Mouse (Mus musculus) cerebellum, adult (tissue): ENCODE measurements around the gene Rln3.
"Not testable (repeated sequence)": the region's sequence is repeated elsewhere in the genome, so short reads cannot be mapped to it uniquely, and the experiment has no call there.

ENCODE experiments used
- ATAC-seq: cut with Nextera tagmentation; 2 replicates; pipeline ENCODE4 v1.9.2; 2017; ENCODE audit warnings: mild to moderate bottlenecking, moderate library complexity, mixed read lengths; ENCODE audit not compliant: insufficient number of reproducible peaks, low FRiP score, low TSS enrichment

Rln3 gene

DNA sequence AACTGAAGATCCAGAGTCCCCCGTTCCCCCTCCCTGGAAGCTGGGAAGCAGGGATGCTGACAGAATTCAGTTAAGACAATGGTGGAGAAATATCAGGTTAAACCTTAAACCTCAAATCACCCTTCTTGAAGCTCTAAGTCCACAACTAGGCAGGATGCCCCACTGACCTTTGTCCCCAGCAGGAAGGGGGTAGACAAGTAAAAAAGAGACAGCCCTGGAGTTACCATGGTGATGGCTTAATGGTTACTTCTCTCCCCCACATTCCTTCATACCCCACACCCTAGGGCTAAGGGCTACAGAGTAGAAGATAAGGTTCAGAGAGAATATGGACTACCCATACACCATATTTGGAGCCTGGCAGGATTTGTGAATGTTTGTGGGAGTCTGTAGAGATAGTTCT, 21.2 kb downstream of the Rln3 start:
- ATAC-seq, result no peak

GRCm38 (mm10) chr8:84023085-84023484, 21.7 kb downstream of the Rln3 start:
- ATAC-seq, result no peak

DNA sequence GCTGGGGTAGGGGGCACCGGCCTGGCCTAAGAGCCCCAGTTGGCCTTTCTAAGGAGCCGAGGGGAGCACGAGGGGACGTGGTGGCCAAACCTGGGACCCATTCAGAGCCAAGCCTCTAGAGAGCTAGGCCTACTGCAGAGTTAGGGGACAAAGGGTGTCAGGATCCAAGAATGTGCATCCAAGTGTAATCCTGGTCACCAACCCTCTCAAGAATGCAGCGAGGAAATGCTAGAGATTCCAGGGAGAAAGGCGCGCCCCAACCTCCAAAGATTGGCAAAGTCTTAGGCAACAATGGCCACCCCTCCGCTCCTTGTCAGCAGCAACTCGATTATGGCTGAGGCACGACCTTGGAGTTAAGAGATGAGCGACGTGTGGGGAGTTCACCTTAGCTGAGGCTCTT, 23.2 kb downstream of the Rln3 start:
- no peak for ATAC-seq

DNA sequence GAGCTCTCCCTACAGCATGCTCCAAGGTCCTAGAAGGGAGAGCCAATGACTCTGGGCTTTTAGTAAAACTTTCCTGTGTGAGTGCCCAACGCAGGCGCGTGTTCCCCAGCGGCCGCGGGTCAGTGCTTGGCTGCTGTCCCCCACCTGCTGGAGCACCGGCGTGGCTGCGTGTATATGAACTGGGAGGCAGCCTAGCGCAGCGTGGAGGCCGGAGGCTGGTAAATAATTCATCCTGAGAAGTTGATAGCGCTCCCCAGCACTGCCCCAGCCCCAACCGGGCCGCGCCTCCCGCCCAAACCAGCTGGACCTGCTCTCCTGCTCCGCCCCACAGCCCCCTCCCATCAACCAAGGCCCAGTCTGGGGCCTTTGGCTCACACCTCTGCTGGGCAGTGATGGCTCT, 23.7 kb downstream of the Rln3 start, which contains the start of gene Palm3:
Gene Palm3 (plus strand): TSS at position 376 of the 400 bp plus-strand sequence.
- no peak for ATAC-seq

DNA sequence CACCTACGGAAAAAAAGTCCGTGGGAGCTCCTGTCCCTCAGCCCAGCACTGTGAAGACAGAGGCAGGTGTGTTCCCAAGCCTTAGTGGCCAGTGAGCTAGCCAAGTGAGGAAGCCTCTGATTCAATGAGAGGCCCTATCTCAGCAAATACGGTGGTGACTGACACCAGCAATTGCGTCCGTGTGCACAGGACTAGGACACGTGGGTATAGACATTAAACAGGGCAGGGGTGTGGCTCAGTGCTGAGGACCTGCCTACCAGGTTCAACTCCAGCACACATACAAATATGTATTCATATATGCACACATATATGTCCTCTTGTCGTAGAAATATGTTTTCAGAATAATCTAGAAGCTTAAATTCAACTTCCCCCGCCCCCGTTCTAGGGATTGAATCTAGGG, 25.1 kb downstream of the Rln3 start:
- no peak for ATAC-seq

DNA sequence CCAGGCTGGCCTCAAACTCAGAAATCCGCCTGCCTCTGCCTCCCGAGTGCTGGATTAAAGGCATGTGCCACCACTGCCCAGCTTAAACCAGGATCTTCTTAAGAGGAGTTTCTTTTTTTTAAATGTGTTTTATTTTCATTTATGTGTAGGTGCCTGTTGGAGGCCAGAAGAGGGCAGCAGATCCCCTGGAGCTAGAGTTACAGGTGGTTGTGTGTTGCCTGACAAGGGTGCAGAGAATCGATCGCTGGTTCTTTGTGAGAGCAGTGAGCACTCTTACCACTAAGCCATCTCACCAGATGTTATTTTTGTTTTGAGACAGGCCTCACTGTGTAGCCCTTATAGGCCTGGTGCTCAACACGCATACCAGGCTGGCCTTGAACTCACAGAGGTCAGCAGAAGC, 29.0 kb downstream of the Rln3 start:
- ATAC-seq, result no peak

- no peak for ATAC-seq
These were observed 32.2 kb downstream of the Rln3 start for GRCm38 (mm10) chr8:84012499-84013165.

- ATAC-seq, result no peak
These were observed 32.9 kb downstream of the Rln3 start, which contains the start of gene 2210011C24Rik for GRCm38 (mm10) chr8:84011705-84012498. Gene 2210011C24Rik (minus strand): TSS chr8:84012171.

DNA sequence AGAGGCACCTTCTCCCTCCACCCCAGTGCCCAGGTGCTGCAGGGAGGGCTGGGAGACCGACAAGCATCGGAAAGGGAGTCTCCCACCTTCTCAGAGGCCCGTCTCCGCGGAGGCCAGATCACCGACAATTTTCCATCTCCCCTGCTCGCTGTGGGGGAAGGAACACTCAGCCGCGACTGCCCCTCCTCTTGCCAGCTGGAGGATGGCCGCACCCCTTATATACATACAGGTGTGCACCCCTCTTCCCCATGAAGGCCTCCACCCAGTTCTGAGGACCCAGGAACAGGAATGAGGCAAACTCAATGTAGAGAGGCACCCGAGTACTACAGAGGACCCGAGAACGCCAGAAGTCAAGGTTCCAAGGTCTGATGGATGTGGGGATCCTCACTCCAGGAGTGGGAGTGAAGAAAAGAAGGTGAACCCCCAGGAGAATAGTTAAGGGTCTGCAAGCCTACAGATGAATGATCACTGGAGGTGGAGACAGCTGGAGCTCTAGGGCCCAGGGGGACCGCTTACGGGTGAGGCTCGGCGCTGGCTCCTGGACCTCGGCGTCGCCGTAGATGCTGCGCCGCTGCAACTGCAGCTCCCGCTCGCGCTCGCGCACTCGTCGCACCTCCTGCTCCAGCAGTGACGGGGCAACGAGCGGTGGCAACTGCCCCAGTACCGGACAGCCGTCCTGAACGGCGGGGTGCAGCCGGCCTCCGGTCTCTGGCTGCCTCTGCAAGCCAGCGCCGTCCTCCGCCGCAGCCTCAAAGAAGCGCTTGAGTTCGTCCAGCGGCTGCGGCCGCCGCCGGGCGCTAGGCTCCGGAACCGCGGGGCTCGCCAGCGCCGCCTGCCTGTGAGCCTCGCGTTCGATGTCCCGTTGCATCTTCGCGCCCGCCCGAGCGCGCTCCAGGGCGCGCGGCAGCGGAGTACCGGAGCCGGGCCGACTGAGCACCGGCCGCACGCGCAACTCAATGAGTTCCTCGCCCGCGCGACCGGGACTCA, 33.9 kb downstream of the Rln3 start:
- ATAC-seq, result peak; percentile 65

DNA sequence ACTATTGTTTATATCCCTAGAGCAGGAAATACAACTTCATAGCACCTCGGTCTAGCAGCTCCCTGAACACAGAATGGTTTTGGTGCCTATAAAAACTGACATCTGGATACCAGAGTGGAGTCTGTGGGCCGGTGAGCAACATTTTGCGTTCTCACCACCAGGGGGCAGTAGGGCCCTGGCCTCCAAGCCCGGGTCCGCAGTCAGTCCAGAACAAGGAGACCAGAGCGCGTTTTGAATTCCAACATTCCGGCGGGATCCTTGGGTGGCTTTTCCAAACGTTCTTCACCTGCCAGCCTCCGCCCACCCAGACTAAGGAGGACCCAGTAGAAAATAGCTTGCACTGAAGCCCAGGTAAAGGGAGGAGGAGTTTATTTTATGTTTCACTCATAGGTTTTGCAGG, 34.9 kb downstream of the Rln3 start:
- peak; percentile 63 for ATAC-seq

- ATAC-seq, result no peak
These were observed 36.4 kb downstream of the Rln3 start for GRCm38 (mm10) chr8:84008362-84008761.

- not testable (repeated sequence) for ATAC-seq
These were observed 39.3 kb downstream of the Rln3 start for GRCm38 (mm10) chr8:84005502-84005901.

- ATAC-seq, result peak; percentile 88
These were observed 40.1 kb downstream of the Rln3 start for GRCm38 (mm10) chr8:84004533-84005201.

GRCm38 (mm10) chr8:84003612-84004246, 41.1 kb downstream of the Rln3 start:
- ATAC-seq, result no peak

DNA sequence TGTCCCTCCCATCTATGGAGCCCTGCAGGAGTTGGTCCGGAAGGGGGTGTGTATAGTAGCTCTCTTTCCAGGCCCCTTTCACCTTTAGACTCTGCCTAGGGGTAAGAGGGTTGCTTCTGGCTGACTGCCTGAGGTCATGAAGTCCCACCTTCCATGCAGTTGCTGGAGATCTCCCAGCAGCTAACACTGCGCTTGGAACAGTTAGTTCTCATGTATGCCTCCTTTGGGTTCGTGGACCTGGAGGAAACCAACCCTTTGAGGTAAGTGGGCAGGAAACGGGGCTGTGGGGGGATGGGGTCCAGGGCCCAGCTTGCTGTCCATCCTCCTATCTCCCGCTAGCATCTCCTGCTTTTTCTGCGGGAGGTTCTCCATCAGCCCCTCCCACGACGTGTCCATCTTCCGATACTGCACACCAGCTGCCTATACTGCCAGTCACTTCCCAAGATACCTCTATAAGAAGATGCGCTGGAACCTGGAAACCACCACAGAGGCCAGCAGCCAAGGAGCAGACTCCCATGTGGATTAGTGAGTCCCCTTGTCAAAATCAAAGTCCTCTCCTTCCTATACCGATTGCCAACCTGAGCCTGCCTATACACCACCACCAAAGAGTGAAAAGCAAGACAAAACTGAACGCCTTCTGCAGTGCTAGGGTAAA, 41.7 kb downstream of the Rln3 start:
- no peak for ATAC-seq

- ATAC-seq, result no peak
These were observed 43.4 kb downstream of the Rln3 start, which contains the start of gene 1700067K01Rik for GRCm38 (mm10) chr8:84001281-84002000. Gene 1700067K01Rik (plus strand): TSS chr8:84001502.

DNA sequence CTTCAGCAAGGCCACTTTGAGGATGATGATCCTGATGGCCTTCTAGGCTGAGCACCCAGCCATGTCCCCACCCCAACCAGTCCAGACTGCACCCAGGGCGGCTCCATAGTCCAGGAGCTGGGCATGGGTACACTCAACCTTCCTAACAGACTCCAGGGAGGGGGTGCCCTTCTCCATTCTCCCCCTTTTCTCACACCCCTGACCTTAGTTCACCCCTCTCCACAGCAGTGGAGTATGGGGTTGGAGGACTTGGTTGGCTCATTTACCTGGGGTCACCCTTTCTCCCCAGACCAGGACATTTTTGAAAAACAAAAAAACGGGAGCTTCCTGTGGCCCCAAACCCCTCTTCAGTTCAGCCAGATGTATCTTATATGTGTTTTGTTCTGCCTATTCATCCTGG, 45.0 kb downstream of the Rln3 start:
- ATAC-seq, result no peak

- ATAC-seq, result no peak
These were observed 45.6 kb downstream of the Rln3 start for GRCm38 (mm10) chr8:83999057-83999705.
